ENCODE assay signal across 15 mouse cellular contexts in the genomic region with DNA sequence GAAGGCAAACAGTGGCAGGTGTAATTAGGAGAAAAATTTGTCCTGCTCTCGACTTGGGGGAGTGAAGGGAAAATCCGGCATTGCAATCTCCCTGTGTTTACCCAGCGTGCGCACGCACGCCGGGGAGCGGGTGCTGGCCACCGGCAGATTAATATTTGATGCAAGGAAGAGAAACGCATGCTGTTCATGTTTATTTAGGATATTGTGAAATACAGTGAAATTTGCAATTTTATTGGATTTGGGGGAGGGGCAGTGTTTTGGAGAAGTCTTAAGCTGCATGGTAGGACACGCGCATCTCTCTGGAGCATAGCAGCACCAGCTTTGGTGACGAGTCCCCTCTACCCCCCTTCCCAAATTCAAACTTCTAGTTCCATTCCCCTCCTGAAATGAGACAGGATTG.
"Had no signal": no experiment of that assay in that cellular context is flagged by ENCODE, and none has a peak within 500 bp of the region (broad histone marks: within the 10 kb centered on the region; RNA-seq: fewer than 3 reads in every experiment).

No protein-coding gene starts in this region.

- H3K27me3 ChIP-seq: stomach, embryonic 15.5 days had no signal

- DNase-seq: retina, postnatal 1 day; right cerebral cortex, adult 18-20 months; right cerebral cortex, postnatal 14 days; right cerebral cortex, postnatal 25 days; right cerebral cortex, postnatal 4 days; spleen, adult 18-20 months; thymus, adult 18-20 months; thymus, adult 2 months; thymus, postnatal 14 days; thymus, postnatal 25 days; thymus, postnatal 36 days; thymus, postnatal 4 days had no signal

- H3K4me3 ChIP-seq: neural tube, embryonic 15.5 days; stomach, embryonic 15.5 days had no signal

- H3K27ac ChIP-seq: neural tube, embryonic 15.5 days; stomach, embryonic 15.5 days; stomach, postnatal 0 days had no signal

- H3K4me1 ChIP-seq: stomach, embryonic 15.5 days had no signal

- H3K9ac ChIP-seq: neural tube, embryonic 15.5 days; stomach, embryonic 15.5 days had no signal

- H3K9me3 ChIP-seq: neural tube, embryonic 15.5 days; stomach, embryonic 15.5 days had no signal

- H3K4me2 ChIP-seq: neural tube, embryonic 15.5 days; stomach, embryonic 15.5 days had no signal

- H3K36me3 ChIP-seq: neural tube, embryonic 15.5 days; stomach, embryonic 15.5 days had no signal
